Mouse (Mus musculus) liver, embryonic 14.5 days (tissue): Measurements from ENCODE around the gene Sowahb. TPM values are rescaled to one million over a fixed set of nuclear protein-coding genes. Genes with fewer than 3 reads are reported as not detected.

ENCODE experiments used
- ATAC-seq: fragments of 200-750 bp; cut with Nextera tagmentation; 2 replicates; pipeline ENCODE4 v1.8.0; 2017; ENCODE audit warnings: moderate number of reproducible peaks, mild to moderate bottlenecking, moderate library complexity; ENCODE audit not compliant: insufficient read depth
- DNase-seq, 3 experiments: peaks; one replicate each; pipeline ENCODE4 v3.0.0-alpha.2; 2012 to 2013; ENCODE audit warnings: low read depth in 3 of 3, low spot score in 3 of 3
- H3K27ac ChIP-seq: fragments of 300-500 bp; sonication (generic); 2 replicates; pipeline ENCODE4 v1.5.1; 2014; ENCODE audit warnings: moderate library complexity, mild to moderate bottlenecking, control low read depth, inconsistent platforms
- H3K27me3 ChIP-seq: fragments of 300-500 bp; sonication (generic); 2 replicates; pipeline ENCODE4 v1.6.1; 2014; ENCODE audit warnings: mild to moderate bottlenecking, low read length, moderate library complexity; ENCODE audit not compliant: control insufficient read depth, insufficient read depth
- H3K36me3 ChIP-seq: fragments of 300-500 bp; sonication (generic); replicated peaks from 2 replicates; pipeline ENCODE4 v1.6.1; 2014; ENCODE audit warnings: low read depth; ENCODE audit not compliant: control insufficient read depth, insufficient read depth
- H3K4me1 ChIP-seq, 2 experiments: fragments of 200-500 bp in 1 of 2; fragments of 300-500 bp in 1 of 2; sonication (generic) in 1 of 2; replicated peaks; 2 replicates each; pipeline ENCODE4 v1.6.1; 2012 to 2014; ENCODE audit warnings: antibody characterized with exemption in 1 of 2, inconsistent platforms in 1 of 2, low read length in 1 of 2; ENCODE audit not compliant: control insufficient read depth in 2 of 2, insufficient read depth in 2 of 2
- H3K4me2 ChIP-seq: fragments of 300-500 bp; sonication (generic); 2 replicates; pipeline ENCODE4 v1.6.1; 2014; ENCODE audit warnings: low read depth, mild to moderate bottlenecking, control low read depth, moderate library complexity
- H3K4me3 ChIP-seq, 2 experiments: fragments of 200-500 bp in 1 of 2; fragments of 300-500 bp in 1 of 2; sonication (generic) in 1 of 2; 2 replicates each; pipeline ENCODE4 v1.5.1; 2012 to 2014; ENCODE audit warnings: low read depth in 2 of 2, low read length in 2 of 2, mild to moderate bottlenecking in 2 of 2, control low read depth in 1 of 2, inconsistent platforms in 1 of 2, moderate library complexity in 1 of 2; ENCODE audit not compliant: insufficient read depth in 1 of 2
- H3K9ac ChIP-seq: fragments of 300-500 bp; sonication (generic); replicated peaks from 2 replicates; pipeline ENCODE4 v1.6.1; 2014; ENCODE audit warnings: mild to moderate bottlenecking, control low read depth, moderate library complexity
- H3K9me3 ChIP-seq: fragments of 300-500 bp; sonication (generic); 2 replicates; pipeline ENCODE4 v1.6.1; 2016; ENCODE audit warnings: low read length, mixed read lengths; ENCODE audit not compliant: control insufficient read depth
- CTCF ChIP-seq: IDR thresholded peaks from 2 replicates; pipeline ENCODE4 v1.5.1; 2016; ENCODE audit warnings: antibody characterized with exemption, low read depth, control low read depth
- EP300 ChIP-seq: IDR thresholded peaks from 2 replicates; pipeline ENCODE4 v1.6.1; 2016; ENCODE audit warnings: antibody characterized with exemption, low read depth
- WGBS: fragments of 180-500 bp; shearing (Covaris S2); extraction: QIAGEN DNeasy Blood & Tissue Kit; methylation state at CpG from one replicate; pipeline ENCODE4 v1.1.7; 2014; ENCODE audit not compliant: insufficient replicate concordance; 5-methylcytosine and 5-hydroxymethylcytosine counted together
- polyA plus RNA-seq, 2 experiments: library from polyadenylated mRNA; depleted of rRNA in 1 of 2; stranded (reverse) in 1 of 2; unstranded in 1 of 2; fragments of >200 nt; fragmentation: Nextera tagmentation in 1 of 2; extraction: Ambion mirVana in 1 of 2; gene quantifications; 2 replicates each; pipeline versions ENCODE4 v1.2.1 to v1.2.3; 2012 to 2014

Sowahb gene
- polyA plus RNA-seq, 2 experiments, result 0.50 to 0.83 TPM

DNA sequence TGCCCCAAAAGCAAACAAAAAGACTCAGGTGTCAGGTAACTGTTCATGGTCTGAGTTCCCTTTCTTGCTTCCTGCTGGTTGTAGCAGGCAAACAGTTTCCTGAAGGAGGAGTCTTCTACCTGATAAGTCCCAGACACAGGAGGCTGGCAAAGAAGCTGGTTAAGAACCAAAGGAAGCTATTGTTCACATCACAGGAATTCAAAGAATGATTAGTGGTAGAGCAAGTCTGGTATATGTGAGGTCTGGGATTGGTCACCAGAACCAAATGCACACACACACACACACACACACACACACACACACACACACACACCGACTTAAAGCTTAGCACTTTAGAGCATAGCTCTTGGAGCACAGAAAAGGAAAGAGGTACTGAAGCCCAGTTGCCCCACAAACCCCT is 9.5 kb downstream of the Sowahb start:
- Histone ChIP-seq H3K27me3 (no peaks in the 10 kb centered on the region), H3K4me1 (peaks cover 0 to 2% of the 10 kb centered on the region in 2 experiments; a peak in 1 of 4 replicates), H3K4me3 (no peak overlapping the region), H3K9me3 (no peaks in the 10 kb centered on the region), H3K4me2 (no peak overlapping the region), H3K27ac (no peak overlapping the region), H3K9ac (no peak overlapping the region), H3K36me3 (no peaks in the 10 kb centered on the region)
- ATAC-seq, result no peak
- DNase-seq, result no peak
- WGBS, result 17% methylated on average over 1 of the region's 1 CpGs
- no peak for TF ChIP-seq EP300
- no peak for TF ChIP-seq CTCF

DNA sequence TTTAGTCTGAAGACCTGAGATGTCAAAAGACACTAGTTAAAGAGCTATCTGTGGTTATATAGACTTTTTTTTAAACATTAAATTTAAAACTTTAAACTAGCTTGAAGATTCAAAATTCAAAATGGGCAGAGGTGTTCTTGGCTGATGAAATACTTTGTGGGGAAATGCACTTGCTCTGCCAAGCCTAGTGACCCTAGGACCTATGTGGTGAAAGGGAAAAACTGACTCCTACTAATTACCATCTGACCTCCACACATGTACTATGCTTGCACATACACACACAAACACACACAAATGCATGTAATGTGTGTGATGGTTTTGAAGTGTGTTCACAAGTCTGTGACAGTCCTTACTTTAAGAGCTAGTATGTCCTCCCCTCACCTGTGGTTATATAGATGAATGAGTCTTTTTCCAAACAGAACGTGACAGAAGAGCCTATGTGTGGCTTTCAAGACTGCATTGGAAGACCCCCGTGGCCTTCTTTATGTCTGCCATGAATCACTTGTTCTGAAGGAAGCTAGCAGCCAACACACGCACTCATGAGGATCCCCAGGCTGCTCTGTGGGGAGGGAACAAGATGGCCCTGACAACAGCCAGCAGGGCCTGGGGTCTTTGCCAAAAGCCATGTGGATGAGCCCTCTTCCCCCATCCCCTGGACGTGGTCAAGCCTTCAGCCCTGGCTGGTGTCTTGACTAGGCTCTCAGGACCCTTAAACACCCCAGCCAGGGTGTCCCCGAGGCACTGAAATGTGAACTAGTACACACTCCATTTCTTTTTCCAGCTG is 11.5 kb downstream of the Sowahb start:
- DNase-seq (no peak), ATAC-seq (no peak)
- H3K4me2 ChIP-seq, result no peak overlapping the region
- H3K27me3 ChIP-seq, result no peaks in the 10 kb centered on the region
- H3K36me3 ChIP-seq, result no peaks in the 10 kb centered on the region
- H3K4me1 ChIP-seq, result 0 out of 4 replicates have a peak, but pooled peaks cover 0 to 2% of the 10 kb centered on the region in 2 experiments
- no peak overlapping the region for H3K9ac ChIP-seq
- 54% methylated on average over 5 of the region's 5 CpGs for WGBS
- no peak for TF ChIP-seq CTCF
- no peak for TF ChIP-seq EP300
- no peaks in the 10 kb centered on the region for H3K9me3 ChIP-seq
- no peak overlapping the region for H3K27ac ChIP-seq
- no peak overlapping the region for H3K4me3 ChIP-seq

DNA sequence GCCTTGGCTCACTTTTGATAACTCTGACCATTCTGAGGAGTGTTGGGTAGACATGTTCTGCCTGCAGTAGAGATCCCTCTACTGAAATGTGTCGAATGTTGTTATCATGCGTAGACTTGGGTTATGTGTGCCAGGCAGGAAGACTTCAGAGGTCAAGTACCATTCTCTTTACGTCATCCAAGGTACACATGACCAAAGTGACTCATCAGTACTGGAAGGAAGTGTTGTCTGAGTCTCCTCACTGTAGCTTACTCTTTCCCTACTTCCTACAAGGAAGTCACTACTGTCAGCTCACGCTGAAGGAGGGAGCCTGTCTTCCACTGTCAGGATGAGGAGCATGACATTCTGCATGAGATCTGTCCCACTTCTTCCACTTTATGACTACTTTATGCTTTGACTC is 12.2 kb downstream of the Sowahb start:
- no peak overlapping the region for H3K9ac ChIP-seq
- H3K4me2 ChIP-seq, result no peak overlapping the region
- no peaks in the 10 kb centered on the region for H3K9me3 ChIP-seq
- no peak for DNase-seq
- no peak overlapping the region for H3K4me3 ChIP-seq
- H3K36me3 ChIP-seq, result no peaks in the 10 kb centered on the region
- H3K27ac ChIP-seq, result no peak overlapping the region
- WGBS, result 24% methylated on average over 4 of the region's 4 CpGs
- no peaks in the 10 kb centered on the region for H3K27me3 ChIP-seq
- TF ChIP-seq CTCF (no peak), EP300 (no peak)
- H3K4me1 ChIP-seq, result 0 out of 4 replicates have a peak, but pooled peaks cover 0 to 2% of the 10 kb centered on the region in 2 experiments
- ATAC-seq, result no peak

DNA sequence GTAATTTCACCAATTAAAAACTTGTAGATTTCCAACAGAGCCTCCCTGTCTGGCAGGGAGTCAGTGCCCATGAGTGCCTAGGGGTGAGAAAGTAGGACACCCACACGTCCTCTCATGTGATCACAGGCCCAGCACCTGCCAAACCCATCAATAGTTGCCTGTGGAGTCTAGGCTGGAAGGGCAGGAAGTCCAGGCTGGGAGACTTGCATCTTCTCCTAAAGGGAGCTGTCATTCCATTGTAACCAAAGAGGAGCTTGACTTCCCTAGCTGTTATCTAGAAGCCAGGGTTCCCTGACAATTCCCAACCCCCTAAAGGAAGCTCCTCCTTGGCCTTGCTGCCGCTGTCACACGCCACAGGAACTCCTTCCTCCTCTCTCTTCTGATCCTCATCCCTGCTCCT is 14.0 kb downstream of the Sowahb start:
- Histone ChIP-seq H3K4me3 (no peak overlapping the region), H3K4me2 (no peak overlapping the region), H3K9me3 (no peaks in the 10 kb centered on the region), H3K36me3 (no peaks in the 10 kb centered on the region), H3K4me1 (peaks cover 0 to 9% of the 10 kb centered on the region in 2 experiments; a peak in 2 of 4 replicates), H3K9ac (no peak overlapping the region), H3K27ac (no peak overlapping the region), H3K27me3 (no peaks in the 10 kb centered on the region)
- no peak for TF ChIP-seq CTCF
- TF ChIP-seq EP300, result no peak
- 40% methylated on average over 3 of the region's 3 CpGs for WGBS
- ATAC-seq, result no peak
- DNase-seq, result no peak

DNA sequence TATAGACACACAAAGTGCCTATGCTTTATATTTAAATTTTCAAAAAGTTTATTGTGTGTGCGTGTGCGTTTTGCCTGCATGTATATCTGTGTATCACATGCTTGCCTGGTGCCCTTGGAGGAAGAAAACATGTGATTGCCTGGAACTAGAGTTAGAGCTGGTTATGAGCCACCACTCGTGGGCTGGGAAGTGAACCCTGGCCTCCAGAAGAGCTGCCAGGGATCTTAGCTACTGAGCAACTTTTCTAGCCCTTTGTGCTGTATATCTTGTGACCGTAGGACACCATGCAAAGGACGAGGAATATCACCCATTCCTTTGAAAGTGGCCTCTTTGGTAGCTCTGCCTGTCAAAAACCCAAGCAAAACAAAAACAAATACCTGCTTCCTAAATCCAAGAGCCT is 14.4 kb downstream of the Sowahb start:
- no peak overlapping the region for H3K4me2 ChIP-seq
- WGBS, result 47% methylated on average over 5 of the region's 5 CpGs
- H3K27ac ChIP-seq, result no peak overlapping the region
- no peak for ATAC-seq
- DNase-seq, result no peak
- peaks cover 0 to 9% of the 10 kb centered on the region in 2 experiments; a peak in 2 of 4 replicates for H3K4me1 ChIP-seq
- TF ChIP-seq CTCF, result no peak
- no peak for TF ChIP-seq EP300
- no peaks in the 10 kb centered on the region for H3K27me3 ChIP-seq
- no peaks in the 10 kb centered on the region for H3K9me3 ChIP-seq
- no peak overlapping the region for H3K4me3 ChIP-seq
- H3K36me3 ChIP-seq, result no peaks in the 10 kb centered on the region
- no peak overlapping the region for H3K9ac ChIP-seq
